8 mouse cellular contexts compared by ENCODE assay signal in the genomic region with DNA sequence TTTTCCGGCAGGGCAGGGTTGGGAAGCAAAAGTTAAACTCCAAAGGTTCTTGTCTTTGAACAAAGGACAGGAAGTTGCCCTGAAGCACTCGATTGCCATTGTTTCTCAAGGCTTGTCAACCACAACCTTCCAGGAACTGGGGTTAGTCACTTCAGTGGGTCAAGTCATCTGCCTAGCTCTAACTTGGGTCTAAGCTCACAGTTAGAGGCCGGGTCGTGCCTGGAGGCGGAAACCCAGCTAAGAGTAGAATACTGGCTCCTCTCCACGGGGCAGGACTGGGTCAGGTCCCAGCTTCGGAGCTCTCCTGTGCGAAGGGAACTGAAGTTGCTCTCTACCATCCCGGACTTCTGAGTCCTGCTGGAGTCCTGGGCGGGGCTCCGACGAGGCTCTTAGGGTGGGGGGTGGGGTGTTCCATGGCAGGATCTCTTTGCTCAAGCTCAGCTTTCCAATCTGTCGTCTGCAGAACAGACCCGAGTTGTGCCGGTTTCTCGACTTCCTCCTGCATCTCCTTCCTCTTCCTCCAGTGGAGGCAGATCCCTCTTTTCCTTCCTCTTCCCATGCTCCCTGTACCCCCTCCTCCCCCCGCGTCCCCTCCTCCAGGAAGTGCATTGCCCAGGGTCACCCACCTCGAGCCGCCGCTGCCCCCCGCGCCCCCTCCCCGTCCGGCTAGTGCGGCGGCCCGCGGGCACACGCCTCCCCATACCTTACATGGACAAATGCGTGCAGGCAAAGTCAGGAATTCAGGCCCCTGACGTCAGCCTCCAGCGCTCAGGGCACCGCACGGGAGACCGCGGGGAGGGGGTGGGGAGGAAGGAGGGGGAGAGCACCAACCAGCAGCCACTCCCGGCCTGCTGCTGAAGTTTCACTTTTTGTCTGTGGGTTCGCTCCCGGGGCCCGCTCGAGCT. TPM values are rescaled to one million over a fixed set of nuclear protein-coding genes. Genes with fewer than 3 reads are reported as not detected.
DNase-seq lines count a peak whose midpoint lies in the region; ATAC-seq lines count a peak whose summit lies in the region.

A gene (plus strand): TSS at position 857 of the 905 bp plus-strand sequence.

- H3K9me3 ChIP-seq in hindbrain, embryonic 15.5 days, result no peaks in the 10 kb centered on the region

- no peaks in the 10 kb centered on the region for H3K36me3 ChIP-seq in hindbrain, embryonic 15.5 days

- peak within 1 kb of the TSS; percentile 75 for H3K9ac ChIP-seq in hindbrain, embryonic 15.5 days

- DNase-seq in Muller cell, postnatal 12 days (ENCODE audit: inconsistent ontology term), result peak; percentile 96
- peak; percentile 78 for DNase-seq in cerebellum, adult 9-10 months
- DNase-seq in gastrocnemius, adult 8-10 months (ENCODE audit: low spot score in 2 of 2), result peak; percentile 47 to 55
- DNase-seq in left cerebral cortex, adult 18-20 months (ENCODE audit: low spot score in 2 of 2), result peak; percentile 29 to 42
- peak; percentile 87 to 91 for DNase-seq in lung, postnatal 4 days
- DNase-seq in retina, embryonic 14.5 days (ENCODE audit: low spot score), result peak; percentile 77
- DNase-seq in thymus, postnatal 4 days, result peak; percentile 72

- peak within 1 kb of the TSS; percentile 85 for H3K4me3 ChIP-seq in hindbrain, embryonic 15.5 days

- H3K4me2 ChIP-seq in hindbrain, embryonic 15.5 days, result peak within 1 kb of the TSS; percentile 93

- peak within 1 kb of the TSS; percentile 88 for H3K27ac ChIP-seq in hindbrain, embryonic 15.5 days (replicated peaks)

- peak; percentile 83 for ATAC-seq in hindbrain, embryonic 15.5 days (ENCODE audit: low FRiP score, low read depth)

- no peaks in the 10 kb centered on the region for H3K27me3 ChIP-seq in hindbrain, embryonic 15.5 days

- H3K4me1 ChIP-seq in hindbrain, embryonic 15.5 days (replicated peaks), result peaks cover 22% of the 10 kb centered on the region

- WGBS in hindbrain, embryonic 15.5 days, result 2% methylated on average over 42 of the region's 42 CpGs

RNA-seq across cellular contexts. Expression of the gene that starts here (rescaled TPM):
- 10 to 100 TPM; 15.7 to 19.6 (median 16.5) TPM for total RNA-seq in gastrocnemius, adult 8-10 months (2022)
- polyA plus RNA-seq in hindbrain, embryonic 15.5 days (2015; fragmentation: Nextera tagmentation; extraction: Ambion mirVana), result 11.4 and 11.5 TPM in 2 replicates
- 1 to 10 TPM; 5.0 to 6.2 TPM for total RNA-seq in left cerebral cortex, adult 18-20 months (2021)

Comparison
In these comparisons a context has a peak if more than half of its experiments do, and no peak if none do; other contexts are left out.
1. Peak in every context shown above with its lines: DNase-seq, ATAC-seq, H3K4me3 ChIP-seq and H3K27ac ChIP-seq.
2. DNase-seq: peak in every context shown above with its lines; median percentile 96 in Muller cell, postnatal 12 days; 89 in lung, postnatal 4 days; 78 in cerebellum, adult 9-10 months; 77 in retina, embryonic 14.5 days; 72 in thymus, postnatal 4 days; 51 in gastrocnemius, adult 8-10 months; 36 in left cerebral cortex, adult 18-20 months.